Mouse (Mus musculus): ENCODE data around the gene Pld1.

- TF ChIP-seq EP300 (optimal IDR thresholded peaks at IDR 0.05) (no peak), CTCF (IDR thresholded peaks at IDR 0.05; ENCODE audit: low read depth) (no peak)
These were observed 219.5 kb downstream of the Pld1 start for GRCm38 (mm10) chr3:28158006-28158405.
